Mouse (Mus musculus) heart, postnatal 0 days (tissue): ENCODE data around the gene Wdr18. TPM values are rescaled to one million over a fixed set of nuclear protein-coding genes. Genes with fewer than 3 reads are reported as not detected.

Source experiments
- ATAC-seq: fragments of 200-750 bp; cut with Nextera tagmentation; 2 replicates; pipeline ENCODE4 v1.8.0; 2017; ENCODE audit warnings: low read depth, moderate number of reproducible peaks, moderate library complexity; ENCODE audit not compliant: insufficient read depth
- DNase-seq: peaks from one replicate; pipeline ENCODE4 v3.0.0-alpha.2; 2016; ENCODE audit warnings: low spot score
- H3K27ac ChIP-seq: fragments of 300-500 bp; sonication (generic); 2 replicates; pipeline ENCODE4 v1.5.1; 2014; ENCODE audit warnings: low read depth, mild to moderate bottlenecking
- H3K27me3 ChIP-seq: fragments of 300-500 bp; sonication (generic); 2 replicates; pipeline ENCODE4 v1.6.1; 2014; ENCODE audit warnings: low read length, mixed read lengths; ENCODE audit not compliant: control insufficient read depth, insufficient read depth
- H3K36me3 ChIP-seq: fragments of 300-500 bp; sonication (generic); replicated peaks from 2 replicates; pipeline ENCODE4 v1.6.1; 2014; ENCODE audit warnings: low read length, mixed read lengths; ENCODE audit not compliant: control insufficient read depth, insufficient read depth
- H3K4me1 ChIP-seq: fragments of 300-500 bp; sonication (generic); 2 replicates; pipeline ENCODE4 v1.6.1; 2014; ENCODE audit warnings: antibody characterized with exemption; ENCODE audit not compliant: control insufficient read depth, insufficient read depth
- H3K4me2 ChIP-seq: fragments of 300-500 bp; sonication (generic); 2 replicates; pipeline ENCODE4 v1.6.1; 2014; ENCODE audit warnings: low read depth, mild to moderate bottlenecking, low read length, moderate library complexity
- H3K4me3 ChIP-seq: fragments of 300-500 bp; sonication (generic); 2 replicates; pipeline ENCODE4 v1.5.1; 2014; ENCODE audit warnings: low read depth, low read length
- H3K9ac ChIP-seq: fragments of 300-500 bp; sonication (generic); replicated peaks from 2 replicates; pipeline ENCODE4 v1.6.1; 2014; ENCODE audit warnings: low read depth, low read length, mixed read lengths
- H3K9me3 ChIP-seq: fragments of 300-500 bp; sonication (generic); replicated peaks from 2 replicates; pipeline ENCODE4 v1.6.1; 2016; ENCODE audit warnings: low read length; ENCODE audit not compliant: control insufficient read depth
- CTCF ChIP-seq: IDR thresholded peaks from 2 replicates; pipeline ENCODE4 v1.5.1; 2016; ENCODE audit warnings: antibody characterized with exemption, control low read depth, low read depth
- EP300 ChIP-seq: IDR thresholded peaks from 2 replicates; pipeline ENCODE4 v1.6.1; 2016; ENCODE audit warnings: antibody characterized with exemption, low read depth
- WGBS: fragments of 180-500 bp; shearing (Covaris S2); extraction: QIAGEN DNeasy Blood & Tissue Kit; methylation state at CpG from one replicate; pipeline ENCODE4 v1.1.7; 2014; 5-methylcytosine and 5-hydroxymethylcytosine counted together
- polyA plus RNA-seq: library from polyadenylated mRNA; unstranded; fragments of >200 nt; fragmentation: Nextera tagmentation; extraction: Ambion mirVana; gene quantifications from 2 replicates; pipeline ENCODE4 v1.2.1, GENCODE M21; 2015
- total RNA-seq: library from RNA; depleted of rRNA; stranded (reverse); fragments of >200 nt; gene quantifications from 2 replicates; pipeline ENCODE4 v1.2.3, GENCODE M21; 2014; ENCODE audit warnings: low replicate concordance

The Wdr18 gene
- total and polyA plus RNA-seq, 2 experiments from 2014 or later = 51.5 to 54.3 TPM

GRCm38 (mm10) chr10:80011740-80012139, 51.8 kb downstream of the Wdr18 start:
- ATAC-seq (no peak), DNase-seq (no peak)
- peaks cover 50% of the 10 kb centered on the region for H3K36me3 ChIP-seq
- H3K4me3 ChIP-seq = no peak overlapping the region
- H3K9me3 ChIP-seq = peaks cover 15% of the 10 kb centered on the region
- TF ChIP-seq CTCF = no peak
- TF ChIP-seq EP300 = no peak
- H3K27me3 ChIP-seq = peaks cover 20% of the 10 kb centered on the region
- H3K27ac ChIP-seq = no peak overlapping the region
- H3K4me1 ChIP-seq = no peaks in the 10 kb centered on the region
- no peak overlapping the region for H3K9ac ChIP-seq
- no peak overlapping the region for H3K4me2 ChIP-seq
- WGBS = 86% methylated on average over 6 of the region's 6 CpGs

- peaks cover 44% of the 10 kb centered on the region for H3K36me3 ChIP-seq
- no peak for DNase-seq
- no peak overlapping the region for H3K27ac ChIP-seq
- no peak overlapping the region for H3K4me3 ChIP-seq
- H3K9ac ChIP-seq = no peak overlapping the region
- no peaks in the 10 kb centered on the region for H3K4me1 ChIP-seq
- no peak for TF ChIP-seq EP300
- no peak for TF ChIP-seq CTCF
- 51% methylated on average over 25 of the region's 25 CpGs for WGBS
- H3K9me3 ChIP-seq = peaks cover 15% of the 10 kb centered on the region
- H3K27me3 ChIP-seq = peaks cover 21% of the 10 kb centered on the region
- ATAC-seq = no peak
- H3K4me2 ChIP-seq = no peak overlapping the region
Measured at GRCm38 (mm10) chr10:80013609-80014008, 53.7 kb downstream of the Wdr18 start.

DNA sequence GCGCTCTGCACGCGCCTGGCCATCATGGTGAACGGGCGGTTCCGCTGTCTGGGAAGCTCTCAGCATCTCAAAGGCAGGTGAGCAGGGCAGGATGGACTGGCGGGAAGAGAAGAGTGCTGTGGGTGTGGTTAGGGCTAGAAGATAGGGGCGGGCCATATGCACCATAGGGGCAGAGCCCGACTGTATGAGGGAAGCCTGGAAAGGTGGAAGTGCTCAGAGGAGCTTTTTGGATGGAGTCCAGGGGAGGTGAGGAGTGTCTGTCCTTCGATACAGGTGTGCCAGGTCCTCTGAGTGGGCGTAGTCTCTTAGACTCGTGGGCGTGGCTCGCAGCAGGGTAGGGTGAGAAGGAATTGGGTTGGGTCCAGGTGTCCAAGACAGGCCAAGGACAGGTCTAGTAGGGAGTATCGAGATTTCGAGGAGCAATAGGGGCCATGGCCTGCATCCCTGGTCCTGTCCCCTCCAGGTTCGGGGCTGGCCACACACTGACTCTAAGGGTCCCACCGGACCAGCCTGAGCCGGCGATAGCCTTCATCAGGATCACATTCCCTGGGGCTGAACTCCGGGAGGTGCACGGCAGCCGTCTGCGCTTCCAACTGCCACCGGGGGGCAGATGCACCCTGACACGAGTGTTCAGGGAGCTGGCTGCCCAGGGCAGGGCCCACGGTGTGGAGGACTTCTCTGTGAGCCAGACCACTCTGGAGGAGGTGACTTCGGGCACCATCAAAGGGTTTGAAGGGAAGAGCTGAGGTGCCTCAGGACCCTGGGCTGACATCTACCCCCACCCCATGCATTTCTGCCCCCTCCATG, 54.7 kb downstream of the Wdr18 start:
- DNase-seq (no peak), ATAC-seq (no peak)
- H3K27ac ChIP-seq = no peak overlapping the region
- whole genome bisulfite sequencing = 38% methylated on average over 28 of the region's 28 CpGs
- H3K27me3 ChIP-seq = peaks cover 22% of the 10 kb centered on the region
- no peak overlapping the region for H3K9ac ChIP-seq
- TF ChIP-seq EP300 = no peak
- 0 out of 2 replicates have a peak, but pooled peaks have one; percentile 22 for TF ChIP-seq CTCF
- no peak overlapping the region for H3K4me2 ChIP-seq
- no peaks in the 10 kb centered on the region for H3K4me1 ChIP-seq
- peaks cover 34% of the 10 kb centered on the region for H3K36me3 ChIP-seq
- no peak overlapping the region for H3K4me3 ChIP-seq
- peaks cover 15% of the 10 kb centered on the region for H3K9me3 ChIP-seq

- ATAC-seq = no peak
- no peak overlapping the region for H3K4me2 ChIP-seq
- no peak for DNase-seq
- H3K4me3 ChIP-seq = no peak overlapping the region
- 69% methylated on average over 10 of the region's 10 CpGs for WGBS
- no peaks in the 10 kb centered on the region for H3K4me1 ChIP-seq
- TF ChIP-seq CTCF (no peak), EP300 (no peak)
- peaks cover 26% of the 10 kb centered on the region for H3K36me3 ChIP-seq
- no peak overlapping the region for H3K27ac ChIP-seq
- peaks cover 22% of the 10 kb centered on the region for H3K27me3 ChIP-seq
- H3K9me3 ChIP-seq = peaks cover 8% of the 10 kb centered on the region
- no peak overlapping the region for H3K9ac ChIP-seq
Measured at GRCm38 (mm10) chr10:80015583-80015982, 55.6 kb downstream of the Wdr18 start.

- WGBS = 68% methylated on average over 11 of the region's 11 CpGs
- Histone ChIP-seq H3K4me3 (peak within 1 kb of the TSS; percentile 33; the same call in 1 of the 2 replicates), H3K4me1 (no peaks in the 10 kb centered on the region), H3K27me3 (peaks cover 22% of the 10 kb centered on the region), H3K9ac (0 out of 2 replicates have a peak within 1 kb of the TSS, but pooled peaks have one; percentile 1), H3K27ac (peak within 1 kb of the TSS; percentile 43; the same call in 1 of the 2 replicates), H3K9me3 (no peaks in the 10 kb centered on the region), H3K4me2 (no peak within 1 kb of the TSS; the same call in 1 of the 2 replicates), H3K36me3 (peaks cover 17% of the 10 kb centered on the region; the same call in 1 of the 2 replicates)
- DNase-seq (no peak), ATAC-seq (no peak)
- TF ChIP-seq EP300 = no peak
- no peak for TF ChIP-seq CTCF
Measured at GRCm38 (mm10) chr10:80016511-80016910, 56.6 kb downstream of the Wdr18 start, which contains the start of gene Arhgap45. TSS of gene Arhgap45 (plus strand) at chr10:80016653.
